Mouse (Mus musculus): Measurements from ENCODE around the gene Lypd5. TPM values are rescaled to one million over a fixed set of nuclear protein-coding genes. Genes with fewer than 3 reads are reported as not detected.

Lypd5 gene
- total RNA-seq, 2 experiments from 2014 or later, result not detected

Small RNA genes within 50 kb of the gene (microRNA-seq; reads per million reads assigned to microRNA genes)
- gene Gm27592, result 0 reads per million in 2 experiments

Other genes with a start within 250 kb of the Lypd5 start
- gene Zfp112, start 236.9 kb upstream of the Lypd5 start, total RNA-seq (2021), result 1 to 10 TPM; 8.4 to 8.6 TPM
- gene Zfp235, start 215.0 kb upstream of the Lypd5 start, total RNA-seq (2021), result 10 to 100 TPM; 19.0 to 19.2 TPM
- 1 to 10 TPM; 4.0 to 4.3 TPM for gene Zfp114, start 174.1 kb upstream of the Lypd5 start, total RNA-seq (2021)
- 10 to 100 TPM in 1 of 2 experiments, 1 to 10 TPM in 1; 9.4 to 10.3 TPM for gene Zfp111, start 137.8 kb upstream of the Lypd5 start, total RNA-seq (2021)
- gene Zfp109, start 111.6 kb upstream of the Lypd5 start, total RNA-seq (2021), result 1 to 10 TPM; 6.3 to 7.4 TPM
- 1 to 10 TPM; 6.5 to 6.9 TPM for gene Zfp108, start 94.4 kb upstream of the Lypd5 start, total RNA-seq (2021)
- 10 to 100 TPM in 1 of 2 experiments, 1 to 10 TPM in 1; 9.7 to 12.5 TPM for gene Zfp93, start 78.8 kb upstream of the Lypd5 start, total RNA-seq (2021)
- 10 to 100 TPM; 20.5 to 21.1 TPM for gene Zfp61, start 48.0 kb upstream of the Lypd5 start, total RNA-seq (2021)
- 10 to 100 TPM; 13.3 to 13.9 TPM for gene Zfp94, start 32.5 kb upstream of the Lypd5 start, total RNA-seq (2021)
- gene Tescl, start 15.3 kb upstream of the Lypd5 start, total RNA-seq (2021), result not detected
- gene Kcnn4, start 21.1 kb downstream of the Lypd5 start, total RNA-seq (2021), result under 1 TPM; 0.41 to 0.81 TPM
- 10 to 100 TPM; 29.1 to 33.8 TPM for gene Smg9, start 50.4 kb downstream of the Lypd5 start, total RNA-seq (2021)
- gene Irgc1, start 103.1 kb downstream of the Lypd5 start, total RNA-seq (2021), result not detected
- gene Plaur, start 113.3 kb downstream of the Lypd5 start, total RNA-seq (2021), result 1 to 10 TPM in 1 of 2 experiments, under 1 TPM in 1; 0.76 to 1.0 TPM
- 100 to 1,000 TPM; 220 to 227 TPM for gene Cadm4, start 132.8 kb downstream of the Lypd5 start, total RNA-seq (2021)
- gene Zfp428, start 157.8 kb downstream of the Lypd5 start, total RNA-seq (2021), result 10 to 100 TPM; 38.1 to 43.3 TPM
- gene AC161166.1, start 163.3 kb downstream of the Lypd5 start, total RNA-seq (2021), result not detected
- 10 to 100 TPM; 87.5 to 89.7 TPM for gene Irgq, start 181.5 kb downstream of the Lypd5 start, total RNA-seq (2021)
- gene Pinlyp, start 196.9 kb downstream of the Lypd5 start, total RNA-seq (2021), result not detected
- 10 to 100 TPM; 41.0 to 46.8 TPM for gene Xrcc1, start 197.1 kb downstream of the Lypd5 start, total RNA-seq (2021)
- gene Ethe1, start 238.3 kb downstream of the Lypd5 start, total RNA-seq (2021), result 1 to 10 TPM; 8.2 to 8.6 TPM
- gene Zfp575, start 238.4 kb downstream of the Lypd5 start, total RNA-seq (2021), result 1 to 10 TPM; 5.8 to 6.3 TPM

Measured in layer of hippocampus, postnatal 14 days (tissue).